In genomic region chr4:59036490-59037127, GRCm38 (mm10) we compare ENCODE assay signal across 8 mouse cellular contexts. TPM values are rescaled to one million over a fixed set of nuclear protein-coding genes. Genes with fewer than 3 reads are reported as not detected.
DNase-seq lines count a peak whose midpoint lies in the region; ATAC-seq lines count a peak whose summit lies in the region.

No protein-coding gene starts in this region.

- peak; percentile 94 for DNase-seq in NIH3T3 (ENCODE audit: low read depth)
- DNase-seq in cerebellum, adult 8-10 months = peak; percentile 72
- peak; percentile 37 to 43 for DNase-seq in left cerebral cortex, adult 8-10 months (ENCODE audit: low spot score in 2 of 2)
- DNase-seq in right cerebral cortex, postnatal 10 days (ENCODE audit: low spot score in 2 of 2) = peak; percentile 80 to 83
- DNase-seq in urinary bladder, postnatal 25 days (ENCODE audit: low spot score) = peak; percentile 61

- H3K4me1 ChIP-seq in hindbrain, embryonic 15.5 days (replicated peaks) = peaks cover 13% of the 10 kb centered on the region

- peaks cover 24% of the 10 kb centered on the region for H3K36me3 ChIP-seq in hindbrain, embryonic 15.5 days

- no peaks in the 10 kb centered on the region for H3K9me3 ChIP-seq in hindbrain, embryonic 15.5 days

- H3K27me3 ChIP-seq in hindbrain, embryonic 15.5 days = no peaks in the 10 kb centered on the region

- H3K9ac ChIP-seq in hindbrain, embryonic 15.5 days = no peak overlapping the region

- 50% methylated on average over 13 of the region's 13 CpGs for WGBS in hindbrain, embryonic 15.5 days

- peak overlapping the region; percentile 58 for H3K4me2 ChIP-seq in hindbrain, embryonic 15.5 days

- ATAC-seq in frontal cortex, adult (ENCODE audit: low TSS enrichment) = peak; percentile 50; the same call in 1 of the 2 replicates
- ATAC-seq in hindbrain, embryonic 15.5 days (ENCODE audit: low FRiP score, low read depth) = no peak
- ATAC-seq in megakaryocyte progenitor cell, adult 5-6 weeks (replicated peaks; ENCODE audit: poor library complexity) = peak; percentile 70

- no peak overlapping the region; the same call in 1 of the 2 replicates for H3K4me3 ChIP-seq in hindbrain, embryonic 15.5 days

- no peak overlapping the region for H3K27ac ChIP-seq in hindbrain, embryonic 15.5 days (replicated peaks)

RNA-seq across cellular contexts. Expression of gene Gng10, which starts 1.7 kb away (rescaled TPM):
- 167 and 182 TPM in 2 replicates for polyA plus RNA-seq in hindbrain, embryonic 15.5 days (2015; fragmentation: Nextera tagmentation; extraction: Ambion mirVana)
- 10 to 100 TPM; 63.7 to 72.9 (median 66.3) TPM for total RNA-seq in left cerebral cortex, adult 8-10 months (2022)
- total RNA-seq in megakaryocyte progenitor cell, adult 5-6 weeks (2015) = 168 and 189 TPM in 2 replicates
- total RNA-seq in megakaryocyte progenitor cell, adult 5-6 weeks (2017) = 86.1 and 106 TPM in 2 replicates

RNA-seq across cellular contexts. Expression of gene Gm20503, which starts 33.6 kb away (rescaled TPM):
- polyA plus RNA-seq in hindbrain, embryonic 15.5 days (2015; fragmentation: Nextera tagmentation; extraction: Ambion mirVana) = 8.9 and 12.8 TPM in 2 replicates
- 1 to 10 TPM in 1 of 4 experiments, under 1 TPM in 2, not detected in 1; 0.70 to 2.3 (median 0.80) TPM for total RNA-seq in left cerebral cortex, adult 8-10 months (2022)
- total RNA-seq in megakaryocyte progenitor cell, adult 5-6 weeks (2015) = 0.22 TPM in 1 of 2 replicates, not detected in the other
- total RNA-seq in megakaryocyte progenitor cell, adult 5-6 weeks (2017) = not detected in 2 replicates

RNA-seq across cellular contexts. Expression of gene Dnajc25, which starts 41.7 kb away (rescaled TPM):
- 7.6 and 8.4 TPM in 2 replicates for polyA plus RNA-seq in hindbrain, embryonic 15.5 days (2015; fragmentation: Nextera tagmentation; extraction: Ambion mirVana)
- 1 to 10 TPM; 4.9 to 7.3 (median 6.1) TPM for total RNA-seq in left cerebral cortex, adult 8-10 months (2022)
- 24.8 and 25.3 TPM in 2 replicates for total RNA-seq in megakaryocyte progenitor cell, adult 5-6 weeks (2015)
- total RNA-seq in megakaryocyte progenitor cell, adult 5-6 weeks (2017) = 22.8 and 29.8 TPM in 2 replicates

RNA-seq across cellular contexts. Expression of gene Ptgr1, which starts 49.7 kb away (rescaled TPM):
- polyA plus RNA-seq in hindbrain, embryonic 15.5 days (2015; fragmentation: Nextera tagmentation; extraction: Ambion mirVana) = 5.2 and 5.7 TPM in 2 replicates
- total RNA-seq in left cerebral cortex, adult 8-10 months (2022) = 1 to 10 TPM; 1.6 to 2.7 (median 1.7) TPM
- total RNA-seq in megakaryocyte progenitor cell, adult 5-6 weeks (2015) = 72.7 and 81.7 TPM in 2 replicates
- total RNA-seq in megakaryocyte progenitor cell, adult 5-6 weeks (2017) = 59.6 and 66.6 TPM in 2 replicates

Comparison
In these comparisons a context has a peak if more than half of its experiments do, and no peak if none do; other contexts are left out.
1. DNase-seq: peak in every context shown above with its lines; median percentile 94 in NIH3T3; 82 in right cerebral cortex, postnatal 10 days; 72 in cerebellum, adult 8-10 months; 61 in urinary bladder, postnatal 25 days; 40 in left cerebral cortex, adult 8-10 months.